In the genomic region with DNA sequence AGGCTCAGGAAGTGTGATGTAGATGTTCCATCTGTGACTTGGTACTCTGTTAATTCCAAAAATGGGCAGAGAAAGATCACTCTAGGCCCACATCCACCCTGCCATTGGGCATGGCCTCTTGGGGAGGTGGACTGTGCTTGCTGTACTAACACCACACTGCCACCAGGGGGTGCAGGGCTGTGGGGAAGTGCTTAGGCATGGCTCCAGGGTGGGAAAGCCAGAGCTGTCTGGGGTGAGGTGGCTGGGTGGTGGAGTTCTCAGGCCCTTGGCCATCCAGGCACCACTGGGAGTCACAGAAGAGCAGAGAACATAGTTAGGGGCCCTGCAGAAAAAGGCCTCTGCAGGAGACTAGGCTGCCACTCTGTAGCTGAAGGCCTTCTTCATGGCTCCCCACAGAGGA, we compare ENCODE assay signal across 8 mouse cellular contexts.
A peak's percentile ranks its signal among the peaks of the same experiment; 100 is the strongest.
DNase-seq lines count a peak whose midpoint lies in the region; ATAC-seq lines count a peak whose summit lies in the region.

No protein-coding gene starts in this region.

- intact Hi-C loops in gastrocnemius, postnatal 36 days (cut with DNase I), result no loop called here
- intact Hi-C loops in gastrocnemius, postnatal 14 days (cut with DNase I; ENCODE audit: low total_unique reads), result no loop called here

- ATAC-seq in megakaryocyte-erythroid progenitor cell, adult 5-6 weeks (replicated peaks; ENCODE audit: low FRiP score, low TSS enrichment, poor library complexity, severe bottlenecking), result peak; percentile 90

- peak; percentile 24 for DNase-seq in gastrocnemius, adult 18-20 months (ENCODE audit: low spot score)
- DNase-seq in gastrocnemius, postnatal 36 days, result no peak
- DNase-seq in urinary bladder, adult 18-20 months (ENCODE audit: low spot score in 2 of 2), result peak; percentile 2 to 4
- no peak for DNase-seq in urinary bladder, adult 2 months (ENCODE audit: low spot score)
- peak; percentile 21 for DNase-seq in gastrocnemius, postnatal 14 days
- no peak for DNase-seq in right cerebral cortex, adult 2 months (ENCODE audit: low spot score in 2 of 2)
- no peak for DNase-seq in cerebellum, adult 9-11 months

Comparison
In these comparisons a context has a peak if more than half of its experiments do, and no peak if none do; other contexts are left out.
1. DNase-seq: peak in gastrocnemius, adult 18-20 months (single experiment), urinary bladder, adult 18-20 months (2 of 2) and gastrocnemius, postnatal 14 days (single experiment); none in gastrocnemius, postnatal 36 days (0 of 2), urinary bladder, adult 2 months (single experiment), right cerebral cortex, adult 2 months (0 of 2) and cerebellum, adult 9-11 months (single experiment).